Mouse (Mus musculus): ENCODE measurements around the gene Sspo. TPM values are rescaled to one million over a fixed set of nuclear protein-coding genes. Genes with fewer than 3 reads are reported as not detected.
A peak's percentile ranks its signal among the peaks of the same experiment; 100 is the strongest.
"Not testable (repeated sequence)": the region's sequence is repeated elsewhere in the genome, so short reads cannot be mapped to it uniquely, and the experiment has no call there.

The Sspo gene
- polyA plus RNA-seq, 1 experiment: 0.27 TPM

GRCm38 (mm10) chr6:48510426-48510825 lies 62.4 kb downstream of the Sspo start:
- no peak overlapping the region for H3K4me3 ChIP-seq (replicated peaks; ENCODE audit: control insufficient read depth, low read depth, low read length)
- TF ChIP-seq POLR2A (IDR thresholded peaks at IDR 0.05; ENCODE audit: borderline replicate concordance, control insufficient read depth, low read depth, low read length) (no peak), CTCF (IDR thresholded peaks at IDR 0.05; ENCODE audit: control insufficient read depth, insufficient read depth, low read length) (no peak)
- H3K27ac ChIP-seq (ENCODE audit: control insufficient read depth, insufficient read depth, low read depth, low read length, poor library complexity): no peak overlapping the region
- 28% methylated on average over 4 of the region's 4 CpGs for WGBS
- H3K4me1 ChIP-seq (ENCODE audit: control insufficient read depth, insufficient read depth, low read length): no peaks in the 10 kb centered on the region

- 45% methylated on average over 7 of the region's 7 CpGs for WGBS
- TF ChIP-seq CTCF (IDR thresholded peaks at IDR 0.05; ENCODE audit: control insufficient read depth, insufficient read depth, low read length): no peak
- no peak for TF ChIP-seq POLR2A (IDR thresholded peaks at IDR 0.05; ENCODE audit: borderline replicate concordance, control insufficient read depth, low read depth, low read length)
- Histone ChIP-seq H3K4me3 (replicated peaks; ENCODE audit: control insufficient read depth, low read depth, low read length) (no peak overlapping the region), H3K27ac (ENCODE audit: control insufficient read depth, insufficient read depth, low read depth, low read length, poor library complexity) (no peak overlapping the region), H3K4me1 (ENCODE audit: control insufficient read depth, insufficient read depth, low read length) (no peaks in the 10 kb centered on the region)
Measured at GRCm38 (mm10) chr6:48511861-48512260, 63.8 kb downstream of the Sspo start.

- H3K4me1 ChIP-seq (ENCODE audit: control insufficient read depth, insufficient read depth, low read length); H3K27ac ChIP-seq (ENCODE audit: control insufficient read depth, insufficient read depth, low read depth, low read length, poor library complexity); H3K4me3 ChIP-seq (replicated peaks; ENCODE audit: control insufficient read depth, low read depth, low read length): not testable (repeated sequence)
- WGBS: 94% methylated on average over 16 of the region's 16 CpGs
Measured at GRCm38 (mm10) chr6:48524882-48525281, 76.9 kb downstream of the Sspo start.

- 84% methylated on average over 9 of the region's 9 CpGs for WGBS
- Histone ChIP-seq H3K27ac (ENCODE audit: control insufficient read depth, insufficient read depth, low read depth, low read length, poor library complexity) (no peak overlapping the region), H3K4me1 (ENCODE audit: control insufficient read depth, insufficient read depth, low read length) (no peaks in the 10 kb centered on the region), H3K4me3 (replicated peaks; ENCODE audit: control insufficient read depth, low read depth, low read length) (no peak overlapping the region)
- TF ChIP-seq CTCF (IDR thresholded peaks at IDR 0.05; ENCODE audit: control insufficient read depth, insufficient read depth, low read length) (no peak), POLR2A (IDR thresholded peaks at IDR 0.05; ENCODE audit: borderline replicate concordance, control insufficient read depth, low read depth, low read length) (no peak)
Measured at GRCm38 (mm10) chr6:48527901-48528300, 79.9 kb downstream of the Sspo start.

DNA sequence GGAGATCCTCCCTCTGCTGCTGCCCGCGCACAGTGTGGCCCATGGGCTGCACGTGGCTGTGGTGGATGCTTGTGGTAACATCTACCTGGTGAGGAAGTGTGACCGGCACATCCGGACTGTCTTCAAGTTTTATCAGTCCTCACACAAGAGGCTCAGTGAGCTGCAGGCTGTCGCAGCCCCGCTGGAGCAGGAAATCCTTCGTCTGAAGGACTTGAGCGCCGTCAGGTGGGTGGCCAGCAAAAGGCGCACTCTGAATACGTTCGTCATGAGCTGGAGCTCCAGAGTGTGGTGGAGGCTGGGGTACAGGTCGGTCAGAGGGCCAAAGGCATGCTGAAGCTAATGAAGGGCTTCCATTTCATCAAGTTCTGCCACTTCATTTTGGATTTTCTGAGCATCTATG lies 81.2 kb downstream of the Sspo start:
- Histone ChIP-seq H3K4me1 (ENCODE audit: control insufficient read depth, insufficient read depth, low read length) (no peaks in the 10 kb centered on the region), H3K27ac (ENCODE audit: control insufficient read depth, insufficient read depth, low read depth, low read length, poor library complexity) (no peak overlapping the region), H3K4me3 (replicated peaks; ENCODE audit: control insufficient read depth, low read depth, low read length) (no peak overlapping the region)
- 40% methylated on average over 14 of the region's 14 CpGs for WGBS
- TF ChIP-seq POLR2A (IDR thresholded peaks at IDR 0.05; ENCODE audit: borderline replicate concordance, control insufficient read depth, low read depth, low read length) (no peak), CTCF (IDR thresholded peaks at IDR 0.05; ENCODE audit: control insufficient read depth, insufficient read depth, low read length) (peak; percentile 9; the same call in 1 of the 2 replicates)

GRCm38 (mm10) chr6:48529871-48530440 lies 81.9 kb downstream of the Sspo start:
- TF ChIP-seq POLR2A (IDR thresholded peaks at IDR 0.05; ENCODE audit: borderline replicate concordance, control insufficient read depth, low read depth, low read length): no peak
- TF ChIP-seq CTCF (IDR thresholded peaks at IDR 0.05; ENCODE audit: control insufficient read depth, insufficient read depth, low read length): no peak
- Histone ChIP-seq H3K27ac (ENCODE audit: control insufficient read depth, insufficient read depth, low read depth, low read length, poor library complexity) (no peak overlapping the region), H3K4me3 (replicated peaks; ENCODE audit: control insufficient read depth, low read depth, low read length) (no peak overlapping the region), H3K4me1 (ENCODE audit: control insufficient read depth, insufficient read depth, low read length) (no peaks in the 10 kb centered on the region)
- 68% methylated on average over 16 of the region's 16 CpGs for WGBS

DNA sequence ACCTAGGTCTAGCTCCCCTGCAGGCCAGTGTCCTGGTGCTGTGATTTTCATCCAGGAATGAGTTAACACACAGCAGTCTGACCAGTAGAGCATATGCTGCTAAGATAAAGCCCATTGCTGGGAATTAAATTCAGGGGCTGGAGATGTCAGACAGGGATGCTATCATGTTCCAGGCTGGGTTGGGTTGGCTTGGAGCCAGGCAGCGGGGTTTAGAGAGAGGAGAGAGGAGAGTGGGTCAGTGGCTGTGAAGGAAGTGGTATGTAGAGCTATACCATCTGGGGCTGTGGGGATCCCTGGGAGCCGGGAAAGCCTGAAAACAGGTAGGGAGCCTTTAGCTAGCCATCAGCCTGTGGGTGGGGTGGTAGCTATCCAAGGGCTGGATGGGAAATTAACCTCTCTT lies 82.8 kb downstream of the Sspo start:
- no peak overlapping the region for H3K27ac ChIP-seq (ENCODE audit: control insufficient read depth, insufficient read depth, low read depth, low read length, poor library complexity)
- no peak for TF ChIP-seq CTCF (IDR thresholded peaks at IDR 0.05; ENCODE audit: control insufficient read depth, insufficient read depth, low read length)
- 28% methylated on average over 2 of the region's 2 CpGs for WGBS
- H3K4me3 ChIP-seq (replicated peaks; ENCODE audit: control insufficient read depth, low read depth, low read length): no peak overlapping the region
- H3K4me1 ChIP-seq (ENCODE audit: control insufficient read depth, insufficient read depth, low read length): no peaks in the 10 kb centered on the region

DNA sequence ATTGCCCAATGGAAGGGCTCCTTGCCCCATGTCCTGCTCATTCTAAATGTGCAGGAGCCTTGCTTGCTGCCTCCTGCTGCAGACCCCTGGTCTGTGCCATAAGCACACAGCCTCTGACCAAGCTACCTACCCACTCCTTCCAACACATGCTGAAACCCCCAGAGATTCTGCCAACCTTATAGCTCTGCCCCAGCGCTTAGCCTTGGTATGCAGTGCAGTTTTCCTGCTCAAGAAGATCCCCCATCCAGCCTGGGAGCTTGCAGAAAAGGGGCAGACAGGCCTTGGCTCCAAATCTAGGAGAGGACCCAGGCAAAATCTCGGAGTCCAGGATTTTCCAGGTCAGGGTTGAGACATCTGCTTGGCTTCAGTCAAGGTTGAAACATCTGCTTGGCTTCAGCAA lies 85.4 kb downstream of the Sspo start:
- Histone ChIP-seq H3K4me3 (replicated peaks; ENCODE audit: control insufficient read depth, low read depth, low read length) (no peak overlapping the region), H3K4me1 (ENCODE audit: control insufficient read depth, insufficient read depth, low read length) (no peaks in the 10 kb centered on the region), H3K27ac (ENCODE audit: control insufficient read depth, insufficient read depth, low read depth, low read length, poor library complexity) (no peak overlapping the region)
- no peak for TF ChIP-seq POLR2A (IDR thresholded peaks at IDR 0.05; ENCODE audit: borderline replicate concordance, control insufficient read depth, low read depth, low read length)
- TF ChIP-seq CTCF (IDR thresholded peaks at IDR 0.05; ENCODE audit: control insufficient read depth, insufficient read depth, low read length): no peak
- WGBS: 72% methylated on average over 2 of the region's 2 CpGs

- TF ChIP-seq POLR2A (IDR thresholded peaks at IDR 0.05; ENCODE audit: borderline replicate concordance, control insufficient read depth, low read depth, low read length) (no peak), CTCF (IDR thresholded peaks at IDR 0.05; ENCODE audit: control insufficient read depth, insufficient read depth, low read length) (no peak)
- WGBS: 86% methylated on average over 8 of the region's 8 CpGs
Measured at GRCm38 (mm10) chr6:48534913-48535312, 86.9 kb downstream of the Sspo start.

More at GRCm38 (mm10) chr6:48534913-48535312, 86.9 kb downstream of the Sspo start:
- Histone ChIP-seq H3K27ac (ENCODE audit: control insufficient read depth, insufficient read depth, low read depth, low read length, poor library complexity) (no peak overlapping the region), H3K4me3 (replicated peaks; ENCODE audit: control insufficient read depth, low read depth, low read length) (no peak overlapping the region), H3K4me1 (ENCODE audit: control insufficient read depth, insufficient read depth, low read length) (no peaks in the 10 kb centered on the region)

Data from bone marrow, adult 2 months (tissue).